Mouse (Mus musculus) hematopoietic stem cell, adult 5-6 weeks (primary cell): ENCODE data around the gene Psmd11. TPM values are rescaled to one million over a fixed set of nuclear protein-coding genes. Genes with fewer than 3 reads are reported as not detected.

Source experiments
- ATAC-seq, 2 experiments: fragments of 125-278 bp in 1 of 2; replicated peaks in 1 of 2; 2 replicates each; pipeline ENCODE4 v1.8.0; 2016 to 2017; ENCODE audit warnings: inconsistent platforms in 2 of 2, mild to moderate bottlenecking in 2 of 2, moderate number of reproducible peaks in 2 of 2, low read depth in 1 of 2, moderate TSS enrichment in 1 of 2; ENCODE audit not compliant: low FRiP score in 2 of 2, poor library complexity in 2 of 2, severe bottlenecking in 2 of 2, insufficient read depth in 1 of 2, low TSS enrichment in 1 of 2
- total RNA-seq: library from RNA; stranded (forward); fragments of 172-1452, 232-1000 nt; gene quantifications from 2 replicates; pipeline ENCODE4 v1.2.3, GENCODE M21; 2017

Gene Psmd11
- total RNA-seq, 1 experiment from 2014 or later = 61.0 TPM

- ATAC-seq = peak; percentile 80 to 81
Observed at GRCm38 (mm10) chr11:80489882-80490196, 61.4 kb downstream of the Psmd11 start.

- no peak for ATAC-seq
Observed at GRCm38 (mm10) chr11:80490831-80491230, 62.4 kb downstream of the Psmd11 start.

GRCm38 (mm10) chr11:80493186-80493585 lies 64.8 kb downstream of the Psmd11 start:
- no peak for ATAC-seq

- ATAC-seq = peak in 1 of 2 experiments; percentile 33; a peak in 1 of 4 replicates
Observed at GRCm38 (mm10) chr11:80494852-80495251, 66.4 kb downstream of the Psmd11 start.

- no peak for ATAC-seq
Observed at GRCm38 (mm10) chr11:80495972-80496371, 67.6 kb downstream of the Psmd11 start.

- ATAC-seq = no peak
Observed at GRCm38 (mm10) chr11:80496640-80497039, 68.2 kb downstream of the Psmd11 start.

- no peak for ATAC-seq
Observed at GRCm38 (mm10) chr11:80497225-80497919, 69.0 kb downstream of the Psmd11 start.

GRCm38 (mm10) chr11:80498328-80499070 lies 70.1 kb downstream of the Psmd11 start:
- no peak for ATAC-seq

GRCm38 (mm10) chr11:80499550-80499952 lies 71.1 kb downstream of the Psmd11 start:
- ATAC-seq = no peak

GRCm38 (mm10) chr11:80503281-80503680 lies 74.9 kb downstream of the Psmd11 start:
- no peak for ATAC-seq

- ATAC-seq = no peak
Observed at GRCm38 (mm10) chr11:80503726-80504452, 75.5 kb downstream of the Psmd11 start.

GRCm38 (mm10) chr11:80504519-80505385 lies 76.3 kb downstream of the Psmd11 start:
- ATAC-seq = peak; percentile 24 to 76; a peak in 1 of 4 replicates

GRCm38 (mm10) chr11:80505581-80505980 lies 77.2 kb downstream of the Psmd11 start:
- no peak for ATAC-seq

- ATAC-seq = no peak
Observed at GRCm38 (mm10) chr11:80506483-80506882, 78.1 kb downstream of the Psmd11 start.

GRCm38 (mm10) chr11:80507791-80508190 lies 79.4 kb downstream of the Psmd11 start:
- no peak for ATAC-seq

GRCm38 (mm10) chr11:80508361-80509175 lies 80.2 kb downstream of the Psmd11 start:
- peak; percentile 44 to 61 for ATAC-seq

- ATAC-seq = no peak
Observed at GRCm38 (mm10) chr11:80509176-80509506, 80.7 kb downstream of the Psmd11 start.
